Mouse (Mus musculus): ENCODE measurements around the gene Tbc1d2. TPM values are rescaled to one million over a fixed set of nuclear protein-coding genes. Genes with fewer than 3 reads are reported as not detected.

Tbc1d2 gene
- total and polyA plus RNA-seq, 3 experiments, result 0.64 to 1.7 (median 1.4) TPM

GRCm38 (mm10) chr4:46666420-46666819, 16.4 kb upstream of the Tbc1d2 start:
- 69% methylated on average over 5 of the region's 5 CpGs for WGBS
- intact Hi-C loops (cut with DNase I), result no loop called here
- Histone ChIP-seq H3K27me3 (ENCODE audit: control insufficient read depth, insufficient read depth, low read length) (no peaks in the 10 kb centered on the region; the same call in 1 of the 2 replicates), H3K4me3 (no peak overlapping the region), H3K9ac (ENCODE audit: low read depth, low read length) (no peak overlapping the region), H3K4me1 (ENCODE audit: control insufficient read depth, insufficient read depth, low read length) (no peaks in the 10 kb centered on the region), H3K27ac (no peak overlapping the region), H3K79me2 (replicated peaks; ENCODE audit: control insufficient read depth, insufficient read depth, low read length) (no peaks in the 10 kb centered on the region), H3K36me3 (ENCODE audit: control insufficient read depth, insufficient read depth, low read length) (no peaks in the 10 kb centered on the region)
- no peak for DNase-seq
- TF ChIP-seq CTCF (IDR thresholded peaks at IDR 0.05) (no peak), POLR2A (IDR thresholded peaks at IDR 0.05; ENCODE audit: insufficient read depth, low read depth, low read length) (no peak), EP300 (IDR thresholded peaks at IDR 0.05; ENCODE audit: insufficient read depth, low read depth, low read length) (no peak)

- no peak overlapping the region for H3K4me3 ChIP-seq
- intact Hi-C loops (cut with DNase I), result no loop called here
- H3K27me3 ChIP-seq (ENCODE audit: control insufficient read depth, insufficient read depth, low read length), result no peaks in the 10 kb centered on the region; the same call in 1 of the 2 replicates
- no peaks in the 10 kb centered on the region for H3K79me2 ChIP-seq (replicated peaks; ENCODE audit: control insufficient read depth, insufficient read depth, low read length)
- TF ChIP-seq CTCF (IDR thresholded peaks at IDR 0.05) (peak; percentile 53), POLR2A (IDR thresholded peaks at IDR 0.05; ENCODE audit: insufficient read depth, low read depth, low read length) (no peak), EP300 (IDR thresholded peaks at IDR 0.05; ENCODE audit: insufficient read depth, low read depth, low read length) (no peak)
- H3K36me3 ChIP-seq (ENCODE audit: control insufficient read depth, insufficient read depth, low read length), result no peaks in the 10 kb centered on the region
- DNase-seq, result no peak
- H3K27ac ChIP-seq, result no peak overlapping the region
- H3K9ac ChIP-seq (ENCODE audit: low read depth, low read length), result no peak overlapping the region
- WGBS, result 5% methylated on average over 5 of the region's 8 CpGs
- no peaks in the 10 kb centered on the region for H3K4me1 ChIP-seq (ENCODE audit: control insufficient read depth, insufficient read depth, low read length)
Observed at GRCm38 (mm10) chr4:46665371-46665774, 15.4 kb upstream of the Tbc1d2 start.

GRCm38 (mm10) chr4:46664123-46665009, 14.4 kb upstream of the Tbc1d2 start:
- TF ChIP-seq POLR2A (IDR thresholded peaks at IDR 0.05; ENCODE audit: insufficient read depth, low read depth, low read length), result no peak
- TF ChIP-seq CTCF (IDR thresholded peaks at IDR 0.05), result no peak
- DNase-seq, result peak; percentile 57 to 58
- Histone ChIP-seq H3K4me1 (ENCODE audit: control insufficient read depth, insufficient read depth, low read length) (no peaks in the 10 kb centered on the region), H3K9ac (ENCODE audit: low read depth, low read length) (peak overlapping the region; percentile 46), H3K27me3 (ENCODE audit: control insufficient read depth, insufficient read depth, low read length) (no peaks in the 10 kb centered on the region; the same call in 1 of the 2 replicates), H3K27ac (no peak overlapping the region), H3K4me3 (peak overlapping the region; percentile 39), H3K36me3 (ENCODE audit: control insufficient read depth, insufficient read depth, low read length) (no peaks in the 10 kb centered on the region), H3K79me2 (replicated peaks; ENCODE audit: control insufficient read depth, insufficient read depth, low read length) (no peaks in the 10 kb centered on the region)
- intact Hi-C loops (cut with DNase I), result no loop called here
- WGBS, result 14% methylated on average over 34 of the region's 34 CpGs

- no peaks in the 10 kb centered on the region for H3K36me3 ChIP-seq (ENCODE audit: control insufficient read depth, insufficient read depth, low read length)
- no peak overlapping the region for H3K27ac ChIP-seq
- 70% methylated on average over 9 of the region's 9 CpGs for WGBS
Observed at GRCm38 (mm10) chr4:46661433-46661832, 11.4 kb upstream of the Tbc1d2 start.

GRCm38 (mm10) chr4:46658946-46659345, 8.9 kb upstream of the Tbc1d2 start:
- Histone ChIP-seq H3K9ac (ENCODE audit: low read depth, low read length) (no peak overlapping the region), H3K4me3 (no peak overlapping the region), H3K27me3 (ENCODE audit: control insufficient read depth, insufficient read depth, low read length) (no peaks in the 10 kb centered on the region; the same call in 1 of the 2 replicates), H3K27ac (no peak overlapping the region), H3K4me1 (ENCODE audit: control insufficient read depth, insufficient read depth, low read length) (no peaks in the 10 kb centered on the region), H3K36me3 (ENCODE audit: control insufficient read depth, insufficient read depth, low read length) (no peaks in the 10 kb centered on the region), H3K79me2 (replicated peaks; ENCODE audit: control insufficient read depth, insufficient read depth, low read length) (no peaks in the 10 kb centered on the region)
- no peak for TF ChIP-seq POLR2A (IDR thresholded peaks at IDR 0.05; ENCODE audit: insufficient read depth, low read depth, low read length)
- no peak for TF ChIP-seq CTCF (IDR thresholded peaks at IDR 0.05)
- no peak for TF ChIP-seq EP300 (IDR thresholded peaks at IDR 0.05; ENCODE audit: insufficient read depth, low read depth, low read length)
- intact Hi-C loops (cut with DNase I), result loop anchor here (10.0 kb wide), 2 partner anchors 124 to 284 kb away; partner anchors contain the start of gene Trim14
- no peak for DNase-seq
- WGBS, result 74% methylated on average over 5 of the region's 5 CpGs

More at GRCm38 (mm10) chr4:46661433-46661832, 11.4 kb upstream of the Tbc1d2 start:
- TF ChIP-seq CTCF (IDR thresholded peaks at IDR 0.05) (no peak), EP300 (IDR thresholded peaks at IDR 0.05; ENCODE audit: insufficient read depth, low read depth, low read length) (no peak), POLR2A (IDR thresholded peaks at IDR 0.05; ENCODE audit: insufficient read depth, low read depth, low read length) (no peak)
- H3K79me2 ChIP-seq (replicated peaks; ENCODE audit: control insufficient read depth, insufficient read depth, low read length), result no peaks in the 10 kb centered on the region
- no peak overlapping the region for H3K4me3 ChIP-seq
- no peak overlapping the region for H3K9ac ChIP-seq (ENCODE audit: low read depth, low read length)
- DNase-seq, result no peak
- H3K4me1 ChIP-seq (ENCODE audit: control insufficient read depth, insufficient read depth, low read length), result no peaks in the 10 kb centered on the region
- intact Hi-C loops (cut with DNase I), result no loop called here
- H3K27me3 ChIP-seq (ENCODE audit: control insufficient read depth, insufficient read depth, low read length), result no peaks in the 10 kb centered on the region; the same call in 1 of the 2 replicates

GRCm38 (mm10) chr4:46657116-46657515, 7.1 kb upstream of the Tbc1d2 start:
- WGBS, result 5% methylated on average over 5 of the region's 5 CpGs
- H3K27ac ChIP-seq, result no peak overlapping the region
- no peaks in the 10 kb centered on the region for H3K36me3 ChIP-seq (ENCODE audit: control insufficient read depth, insufficient read depth, low read length)
- no peaks in the 10 kb centered on the region for H3K27me3 ChIP-seq (ENCODE audit: control insufficient read depth, insufficient read depth, low read length)
- no peak; the same call in 1 of the 2 replicates for TF ChIP-seq CTCF (IDR thresholded peaks at IDR 0.05)
- TF ChIP-seq POLR2A (IDR thresholded peaks at IDR 0.05; ENCODE audit: insufficient read depth, low read depth, low read length), result no peak
- TF ChIP-seq EP300 (IDR thresholded peaks at IDR 0.05; ENCODE audit: insufficient read depth, low read depth, low read length), result no peak
- intact Hi-C loops (cut with DNase I), result loop anchor here (1.0 to 10.0 kb wide), 3 partner anchors 46 to 282 kb away; partner anchors contain the start of gene Trim14
- no peaks in the 10 kb centered on the region for H3K4me1 ChIP-seq (ENCODE audit: control insufficient read depth, insufficient read depth, low read length)
- no peaks in the 10 kb centered on the region for H3K79me2 ChIP-seq (replicated peaks; ENCODE audit: control insufficient read depth, insufficient read depth, low read length)
- DNase-seq, result peak; percentile 47 to 80
- no peak overlapping the region for H3K9ac ChIP-seq (ENCODE audit: low read depth, low read length)
- H3K4me3 ChIP-seq, result no peak overlapping the region
